Mouse (Mus musculus): ENCODE measurements around the gene Fras1.

- TF ChIP-seq CTCF (IDR thresholded peaks at IDR 0.05; ENCODE audit: low read depth, low read length): no peak
- no peak for TF ChIP-seq POLR2AphosphoS5 (IDR thresholded peaks at IDR 0.05; ENCODE audit: insufficient replicate concordance, low read depth, low read length)
- no peak for TF ChIP-seq GATA1 (IDR thresholded peaks at IDR 0.05; ENCODE audit: borderline replicate concordance, low read length)
- no peak for TF ChIP-seq TAL1 (conservative IDR thresholded peaks at IDR 0.05; ENCODE audit: low read depth, low read length)
These were observed 1.7 kb downstream of the Fras1 start for GRCm38 (mm10) chr5:96375391-96375831.

Data from G1E (cell line).